Mouse (Mus musculus) urinary bladder, postnatal 14 days (tissue): ENCODE measurements around the gene Carmil1.

Experiments
- DNase-seq: peaks from one replicate; pipeline ENCODE4 v3.0.0; 2021; ENCODE audit warnings: low spot score

Carmil1 gene

DNA sequence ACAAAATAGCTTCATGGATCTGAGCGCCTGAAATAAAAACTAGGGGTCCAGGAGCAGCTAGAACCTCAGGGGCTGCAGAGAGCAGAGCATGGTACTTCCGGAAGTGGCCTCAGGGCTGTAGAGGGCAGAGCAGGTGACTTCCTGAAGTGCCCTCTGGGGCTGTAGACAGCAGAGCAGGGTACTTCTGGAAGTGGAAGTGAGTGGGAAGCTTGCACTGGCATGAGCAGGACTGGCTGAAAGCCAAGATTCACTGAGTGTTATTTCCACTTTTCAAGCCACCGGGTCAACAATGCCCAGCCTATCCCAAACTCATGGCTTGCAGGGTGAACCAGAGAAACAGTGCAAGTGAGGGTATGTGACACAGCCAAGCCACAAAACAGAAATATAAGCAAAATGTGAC lies 243.1 kb downstream of the Carmil1 start:
- no peak for DNase-seq

DNA sequence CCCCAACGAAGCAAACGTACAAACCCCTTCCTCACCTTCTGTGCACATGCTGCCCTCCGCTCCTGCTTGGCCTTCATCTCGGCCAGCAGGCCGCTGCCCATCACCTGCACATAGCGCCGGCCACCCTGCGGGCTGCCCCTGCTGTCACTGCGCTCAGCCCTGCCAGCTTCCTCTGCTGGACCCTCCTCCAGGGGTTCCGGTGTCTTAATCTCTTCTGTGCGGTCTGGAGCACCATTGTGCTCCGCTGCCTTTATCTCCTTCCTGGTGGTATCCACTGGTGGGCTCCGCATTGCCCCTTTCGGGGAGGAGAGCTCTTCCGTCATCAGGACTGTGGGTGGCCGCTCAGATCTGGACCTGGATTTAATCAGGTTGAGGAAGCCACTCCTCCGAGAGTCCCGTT lies 244.4 kb downstream of the Carmil1 start:
- DNase-seq, result no peak

DNA sequence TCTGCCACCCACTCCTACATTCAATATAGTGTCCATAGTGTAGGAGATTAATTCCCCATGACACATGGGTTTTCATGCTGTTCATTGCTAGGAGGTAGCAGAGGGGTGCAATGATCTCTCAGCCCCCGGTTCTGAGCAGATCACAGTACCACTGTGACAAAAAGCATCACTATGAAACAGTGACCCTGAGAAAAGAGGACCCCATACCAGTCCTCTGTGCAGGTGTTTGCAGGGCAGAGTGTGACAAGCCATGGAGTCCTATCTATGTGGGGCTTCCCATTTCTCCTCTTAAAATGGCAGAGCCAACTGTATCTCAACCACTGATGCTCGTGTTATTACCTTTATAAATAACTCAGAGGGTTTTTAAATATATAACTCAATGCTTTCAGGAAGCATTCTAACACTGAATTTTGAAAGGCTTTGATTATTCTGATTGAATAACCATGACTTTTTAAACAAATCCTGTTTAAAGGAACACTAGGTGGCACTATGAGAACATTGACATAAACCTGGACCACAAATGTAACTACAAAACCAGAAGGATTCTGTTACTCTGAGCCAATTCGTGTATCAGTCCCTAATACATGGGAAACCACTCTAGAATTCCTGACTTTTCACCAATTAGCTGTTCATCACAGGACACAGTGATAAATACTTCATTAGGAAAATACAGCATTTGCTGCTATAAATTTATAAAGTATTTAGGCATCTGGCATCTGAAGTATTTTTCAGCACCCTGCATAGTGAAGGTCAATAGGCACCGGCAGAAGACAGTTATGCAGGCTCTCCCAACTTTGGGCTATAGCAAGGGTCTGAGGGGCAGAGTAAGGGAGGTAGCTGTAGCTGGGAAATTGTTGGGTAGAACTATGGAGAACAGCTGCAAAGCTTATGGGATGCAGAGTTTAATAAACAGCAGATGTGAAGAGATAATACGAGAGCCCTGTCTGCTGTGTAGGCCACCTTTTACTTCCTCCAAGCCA lies 253.1 kb downstream of the Carmil1 start:
- DNase-seq, result no peak

DNA sequence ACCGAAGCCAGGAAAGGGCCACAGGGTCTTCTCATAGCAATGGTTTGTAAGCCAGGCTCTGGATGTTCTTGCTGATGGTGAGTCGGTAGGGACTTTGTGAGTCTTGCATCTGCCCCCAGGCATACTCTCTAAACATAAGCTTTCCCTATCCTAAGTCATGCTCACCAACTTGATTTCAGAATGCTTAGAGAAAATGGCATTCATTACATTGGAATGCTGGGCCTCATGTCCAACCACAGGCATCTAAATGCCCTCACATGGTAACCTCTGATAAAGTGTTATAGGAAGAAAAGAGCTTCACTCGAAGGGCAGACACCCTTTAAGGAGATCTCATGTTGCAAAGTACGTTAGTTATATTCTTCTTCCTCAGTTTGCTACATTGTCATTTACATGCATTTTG lies 262.1 kb downstream of the Carmil1 start:
- DNase-seq, result no peak

DNA sequence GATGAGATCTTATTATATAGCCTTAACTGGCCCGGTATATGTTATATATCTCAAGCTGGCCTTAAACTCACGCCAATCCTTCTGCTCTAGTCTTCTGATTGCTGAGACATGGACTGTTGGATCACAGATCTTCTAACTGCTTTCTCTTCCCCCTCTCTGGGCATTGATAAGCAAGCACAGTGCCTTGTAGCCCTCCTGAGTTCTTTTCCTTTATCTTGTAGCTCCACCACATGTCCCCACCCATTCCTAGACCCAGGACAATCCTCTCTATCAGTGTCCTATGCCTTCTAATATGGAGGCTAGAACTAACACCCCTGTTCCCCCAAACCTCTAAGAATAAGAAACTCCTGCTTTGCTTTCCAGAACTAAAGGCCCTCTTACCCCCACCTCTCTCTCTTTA lies 275.1 kb downstream of the Carmil1 start:
- no peak for DNase-seq

DNA sequence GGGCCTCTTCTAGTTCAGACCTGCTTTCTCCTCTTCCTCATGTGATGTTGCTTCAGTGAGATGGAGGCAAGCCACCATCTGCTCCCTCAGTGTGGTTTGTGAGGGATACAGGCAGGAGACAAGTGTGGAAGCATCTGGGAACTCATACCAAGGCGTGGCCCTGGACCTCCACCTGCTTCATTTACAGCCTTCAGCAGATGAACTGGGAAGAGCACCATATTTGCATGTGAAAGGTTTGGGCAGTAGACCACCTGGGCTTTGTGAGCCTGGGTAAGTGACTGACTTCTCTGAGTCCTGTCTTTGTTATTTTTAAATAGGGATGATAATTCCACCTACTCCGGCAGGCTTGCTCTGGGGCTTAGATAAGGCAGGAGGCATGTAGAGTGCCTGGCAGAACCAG lies 278.8 kb downstream of the Carmil1 start:
- DNase-seq, result no peak

DNA sequence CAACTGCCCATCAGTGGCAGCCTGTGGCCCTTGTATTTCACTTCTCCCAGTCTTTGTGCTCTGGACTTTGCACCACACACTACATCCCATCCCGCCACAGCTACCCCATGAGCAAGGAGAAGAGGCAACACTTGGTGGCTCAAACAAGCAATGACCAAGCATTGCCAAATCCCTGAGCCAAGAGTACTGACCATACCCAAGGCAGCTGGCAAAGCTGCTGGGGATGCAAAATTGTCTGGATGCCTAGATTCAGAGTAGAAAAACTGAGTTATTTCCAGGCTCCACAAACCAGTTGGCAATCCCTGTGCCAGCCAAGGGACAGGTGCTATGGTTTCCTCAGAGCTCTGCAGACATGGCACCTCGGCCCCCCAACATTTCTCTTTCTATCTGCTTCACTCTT lies 279.5 kb downstream of the Carmil1 start:
- DNase-seq, result no peak

DNA sequence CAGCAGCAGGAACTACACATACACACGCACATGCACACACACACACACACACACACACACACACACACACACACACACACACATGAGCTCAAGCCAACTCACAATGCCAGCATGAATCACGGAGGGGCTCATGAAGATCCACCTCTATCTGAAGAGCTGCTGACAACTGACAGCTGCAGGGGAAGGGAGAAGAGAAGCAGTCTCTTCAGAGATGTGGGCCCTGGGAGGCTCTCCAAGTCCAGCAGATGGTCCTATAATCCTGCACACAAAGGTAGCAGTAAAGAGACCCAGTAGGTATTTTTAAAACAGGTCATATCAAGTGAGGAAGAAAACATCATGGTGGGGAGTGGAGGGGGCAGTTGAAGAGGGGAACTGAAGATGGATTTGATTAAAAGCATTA lies 281.8 kb downstream of the Carmil1 start:
- DNase-seq, result no peak

DNA sequence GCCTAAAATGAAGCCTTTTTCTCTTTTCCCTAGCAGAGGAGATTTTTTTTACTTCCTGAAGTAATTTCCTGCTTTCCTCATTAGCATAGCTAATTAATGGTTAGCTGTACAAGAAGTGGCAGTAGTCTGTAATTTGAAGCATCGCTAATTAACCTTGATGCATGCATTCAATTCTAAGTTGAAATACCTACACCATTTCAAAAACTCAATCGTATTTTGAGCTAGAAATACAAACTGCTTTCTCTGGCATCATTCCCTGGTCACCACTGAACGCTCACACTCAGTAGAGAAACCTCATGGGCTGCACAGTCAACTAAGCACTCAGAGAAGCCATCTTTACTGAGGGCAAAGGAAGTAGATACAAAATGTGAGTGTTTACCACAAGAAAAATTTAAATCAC lies 285.8 kb downstream of the Carmil1 start:
- no peak for DNase-seq

DNA sequence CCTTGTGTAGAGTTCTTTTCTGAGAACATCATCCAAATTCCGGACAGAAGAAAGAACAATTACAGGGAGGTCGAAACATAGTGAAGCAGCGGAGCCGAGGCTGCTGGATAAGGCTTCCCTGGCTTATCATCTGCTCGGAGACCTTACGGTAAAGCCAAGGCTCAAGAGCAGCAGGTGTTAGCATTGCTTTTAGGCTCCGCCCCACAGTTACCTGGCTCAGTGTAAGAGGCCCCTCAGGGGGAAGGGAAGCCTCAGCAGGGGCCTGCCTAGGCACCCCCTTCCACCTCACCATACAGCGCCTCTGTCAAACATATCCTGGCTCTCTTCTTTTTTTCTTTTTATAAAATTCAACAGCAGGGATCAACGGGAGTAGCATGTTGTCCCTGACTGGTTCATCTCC lies 286.6 kb downstream of the Carmil1 start:
- no peak for DNase-seq

DNA sequence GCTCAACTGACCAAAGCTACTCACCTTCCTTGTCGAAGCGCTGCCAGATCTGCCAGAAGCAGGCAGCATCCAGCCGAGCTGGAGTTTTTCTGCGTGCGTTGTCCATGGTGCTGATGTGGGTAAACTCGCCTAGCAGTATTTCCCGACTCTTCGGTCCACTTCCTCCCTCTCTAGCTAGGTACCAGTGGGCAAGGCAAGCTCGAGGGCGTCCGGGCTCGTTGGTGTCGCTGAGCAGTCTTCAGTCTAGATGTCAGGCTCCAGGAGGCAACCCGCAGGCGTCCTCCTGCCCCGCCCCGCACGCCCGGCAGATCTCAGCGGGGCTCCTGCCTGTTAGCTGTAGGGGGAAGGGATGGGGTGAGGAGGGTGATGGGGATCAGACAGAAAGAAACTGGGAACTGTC lies 289.7 kb downstream of the Carmil1 start, which contains the start of gene Scgn:
Gene Scgn, minus strand, starts transcription at position 287 of the 400 bp plus-strand sequence.
- DNase-seq, result peak; percentile 68

DNA sequence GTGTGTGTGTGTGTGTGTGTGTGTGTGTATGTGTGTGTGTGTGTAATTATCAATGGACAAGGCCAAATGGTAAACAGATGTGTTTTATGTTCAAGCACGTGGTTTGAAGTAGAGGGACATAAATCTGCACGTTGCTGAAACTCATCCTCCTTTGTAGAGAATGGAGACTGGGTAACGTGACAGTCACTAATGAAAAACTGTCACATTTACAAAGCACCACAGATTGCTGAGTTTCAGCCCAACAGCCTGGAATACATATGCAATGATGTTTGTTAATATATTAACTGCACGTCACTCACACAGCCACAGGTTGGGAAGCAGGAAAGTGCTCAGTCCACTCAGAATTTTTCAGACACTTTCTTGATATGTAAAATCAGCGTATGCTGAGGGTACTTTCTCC lies 290.1 kb downstream of the Carmil1 start:
- DNase-seq, result no peak

DNA sequence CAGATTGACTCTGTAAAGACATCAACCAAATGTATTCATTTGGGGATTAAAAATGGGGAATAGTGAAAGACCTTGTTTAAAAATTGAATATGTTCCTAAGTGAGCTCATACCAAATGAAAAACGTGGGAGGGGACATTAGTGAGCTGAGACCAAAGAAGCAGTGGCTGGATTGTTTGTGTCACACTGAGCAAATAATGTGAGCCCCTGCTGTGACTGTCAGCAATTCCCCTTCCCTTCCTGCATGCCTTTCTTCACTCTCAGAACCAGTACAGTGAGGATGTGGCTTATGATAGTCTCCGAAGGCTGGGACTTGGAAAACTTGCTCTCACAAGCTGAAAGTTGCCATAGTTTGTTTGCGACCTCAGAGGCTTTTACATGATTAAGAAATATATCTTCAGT lies 295.5 kb downstream of the Carmil1 start:
- no peak for DNase-seq

DNA sequence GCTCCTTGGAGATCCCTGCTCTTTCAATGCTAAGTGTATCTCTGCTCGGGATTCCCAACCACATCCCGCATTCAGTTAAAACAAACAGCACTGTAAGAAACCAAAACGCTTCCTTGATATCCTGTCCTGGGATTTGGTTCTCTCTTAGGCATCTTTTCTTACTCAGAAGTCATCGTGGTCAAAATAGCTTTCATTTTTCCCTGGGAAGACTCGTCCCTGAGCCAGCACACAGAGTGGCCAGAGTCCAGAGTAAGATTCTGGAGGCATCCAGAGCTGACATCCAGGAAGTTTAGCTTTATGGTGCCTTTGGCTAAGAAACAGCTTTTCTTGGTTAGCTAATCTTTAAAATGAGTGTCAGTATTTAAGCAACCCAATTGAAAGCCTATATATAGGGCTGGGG lies 308.3 kb downstream of the Carmil1 start:
- no peak for DNase-seq

DNA sequence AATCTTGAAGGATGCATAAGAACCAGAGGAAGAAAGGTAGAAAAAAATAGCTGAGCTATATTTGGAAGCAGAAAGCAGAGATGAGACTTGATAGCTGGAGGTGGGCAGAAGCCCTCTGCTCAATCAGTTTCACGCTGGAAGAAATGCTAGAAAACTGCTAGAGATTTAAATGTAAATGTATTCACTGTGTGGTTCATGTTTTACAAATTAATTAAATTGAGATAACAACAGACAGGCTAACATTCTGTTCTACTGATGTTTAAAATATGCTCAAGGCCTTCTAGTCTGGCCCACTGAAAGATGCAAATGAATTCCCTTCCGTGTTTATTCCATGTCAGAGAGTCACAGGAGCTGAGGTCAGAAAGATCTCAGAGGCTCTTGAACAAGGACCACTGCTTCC lies 308.7 kb downstream of the Carmil1 start:
- no peak for DNase-seq

DNA sequence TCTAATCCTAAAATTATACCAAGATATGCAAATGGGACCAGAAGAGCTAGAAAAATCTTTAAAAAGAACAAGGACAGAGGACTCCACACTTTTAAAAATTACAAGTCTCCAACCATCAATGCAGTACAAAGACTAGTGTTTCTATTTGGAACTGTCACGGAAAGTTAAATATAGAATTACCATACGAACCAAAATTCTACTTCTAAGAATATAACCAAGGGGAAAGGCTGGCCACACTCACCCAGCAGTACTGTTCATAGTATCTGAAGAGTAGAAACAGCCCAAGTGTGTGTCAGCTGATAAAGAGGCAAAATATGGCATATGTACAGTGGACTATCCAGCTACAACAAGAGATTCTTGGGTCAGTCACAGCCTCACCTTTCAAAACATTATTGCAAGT lies 315.7 kb downstream of the Carmil1 start:
- DNase-seq, result no peak
